Mouse (Mus musculus) ES-Bruce4 (cell line): ENCODE measurements around the gene Kpna2.

ENCODE experiments used
- CTCF ChIP-seq: IDR thresholded peaks from one replicate; pipeline ENCODE4 v1.8.1; 2011; ENCODE audit warnings: low read depth, low read length
- EP300 ChIP-seq: IDR thresholded peaks from 2 replicates; pipeline ENCODE4 v1.6.1; 2011; ENCODE audit warnings: low read depth, low read length; ENCODE audit not compliant: insufficient read depth
- POLR2A ChIP-seq: IDR thresholded peaks from one replicate; pipeline ENCODE4 v1.8.1; 2011; ENCODE audit warnings: low read length; ENCODE audit not compliant: insufficient read depth

DNA sequence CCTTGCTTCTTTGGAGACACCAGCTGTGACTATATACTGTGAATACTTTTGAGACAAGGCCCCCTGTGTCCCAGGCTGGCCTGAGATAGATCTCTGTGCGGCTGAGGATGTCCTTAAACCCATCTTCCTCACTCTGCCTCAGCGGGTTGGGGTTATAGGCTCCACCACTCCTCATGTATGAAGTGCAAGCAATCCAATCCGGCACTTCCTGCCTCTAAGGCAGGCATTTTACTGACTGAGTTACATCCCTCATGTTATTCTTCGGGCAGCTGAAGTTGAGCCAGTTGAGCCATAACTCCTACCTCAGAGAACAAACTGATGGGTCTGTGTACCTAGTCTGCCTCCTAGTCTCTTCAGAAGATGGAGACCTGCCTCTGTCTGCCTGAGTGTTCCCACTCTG is 25.1 kb upstream of the Kpna2 start:
- TF ChIP-seq CTCF (no peak), POLR2A (no peak), EP300 (no peak)
